Mouse (Mus musculus) liver, embryonic 15.5 days (tissue): Measurements from ENCODE around the gene Apopt1. TPM values are rescaled to one million over a fixed set of nuclear protein-coding genes. Genes with fewer than 3 reads are reported as not detected.

Experiments used
- ATAC-seq: fragments of 200-750 bp; cut with Nextera tagmentation; 2 replicates; pipeline ENCODE4 v1.8.0; 2017; ENCODE audit warnings: moderate number of reproducible peaks, mild to moderate bottlenecking, moderate library complexity; ENCODE audit not compliant: insufficient read depth
- H3K27ac ChIP-seq: fragments of 300-500 bp; sonication (generic); replicated peaks from 2 replicates; pipeline ENCODE4 v1.5.1; 2015; ENCODE audit warnings: mild to moderate bottlenecking, inconsistent platforms
- H3K27me3 ChIP-seq: fragments of 300-500 bp; sonication (generic); 2 replicates; pipeline ENCODE4 v1.6.1; 2015; ENCODE audit warnings: mild to moderate bottlenecking, inconsistent platforms
- H3K36me3 ChIP-seq: fragments of 300-500 bp; sonication (generic); replicated peaks from 2 replicates; pipeline ENCODE4 v1.6.1; 2015; ENCODE audit warnings: moderate library complexity, mild to moderate bottlenecking, inconsistent platforms
- H3K4me1 ChIP-seq: fragments of 300-500 bp; sonication (generic); replicated peaks from 2 replicates; pipeline ENCODE4 v1.6.1; 2015; ENCODE audit warnings: inconsistent platforms
- H3K4me2 ChIP-seq: fragments of 300-500 bp; sonication (generic); 2 replicates; pipeline ENCODE4 v1.6.1; 2015; ENCODE audit warnings: moderate library complexity, mild to moderate bottlenecking, inconsistent platforms
- H3K4me3 ChIP-seq: fragments of 300-500 bp; sonication (generic); replicated peaks from 2 replicates; pipeline ENCODE4 v1.5.1; 2015; ENCODE audit warnings: mild to moderate bottlenecking, inconsistent platforms
- H3K9ac ChIP-seq: fragments of 300-500 bp; sonication (generic); 2 replicates; pipeline ENCODE4 v1.6.1; 2015; ENCODE audit warnings: moderate library complexity, mild to moderate bottlenecking, inconsistent platforms
- H3K9me3 ChIP-seq: fragments of 300-500 bp; sonication (generic); replicated peaks from 2 replicates; pipeline ENCODE4 v1.6.1; 2016; ENCODE audit warnings: inconsistent platforms
- WGBS: fragments of 180-500 bp; shearing (Covaris S2); methylation state at CpG from one replicate; pipeline ENCODE4 v1.1.7; 2015; ENCODE audit warnings: mixed read lengths; ENCODE audit not compliant: insufficient replicate concordance; 5-methylcytosine and 5-hydroxymethylcytosine counted together
- polyA plus RNA-seq: library from polyadenylated mRNA; unstranded; fragments of >200 nt; fragmentation: Nextera tagmentation; extraction: Ambion mirVana; gene quantifications from 2 replicates; pipeline ENCODE4 v1.2.1, GENCODE M21; 2015

Apopt1 gene
- polyA plus RNA-seq, 1 experiment from 2014 or later, result 18.1 TPM

DNA sequence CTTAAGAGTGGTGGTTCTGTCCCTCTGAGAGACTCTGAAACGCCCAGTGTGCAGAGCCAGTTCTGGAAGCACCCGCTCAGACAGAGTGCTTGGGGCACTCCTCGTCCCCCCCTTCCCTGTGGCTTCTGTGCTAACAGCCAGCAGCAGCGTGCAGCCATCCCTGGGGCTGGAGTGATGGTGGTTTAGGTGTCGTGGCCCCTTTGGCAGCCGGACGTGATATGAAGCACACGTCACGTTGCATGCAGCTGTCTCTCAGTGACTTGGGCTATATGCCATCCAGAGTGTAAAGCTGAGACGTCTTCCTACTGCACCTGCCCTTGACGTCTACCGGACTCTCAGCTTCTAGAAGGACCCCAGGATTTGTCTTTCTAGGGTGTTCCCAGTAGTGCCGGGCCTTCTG lies 85.4 kb downstream of the Apopt1 start:
- Histone ChIP-seq H3K9ac (no peak overlapping the region), H3K4me3 (no peak overlapping the region), H3K36me3 (peaks cover 60% of the 10 kb centered on the region), H3K4me1 (peaks cover 11% of the 10 kb centered on the region), H3K4me2 (no peak overlapping the region), H3K9me3 (no peaks in the 10 kb centered on the region), H3K27me3 (no peaks in the 10 kb centered on the region), H3K27ac (no peak overlapping the region)
- ATAC-seq, result no peak
- 83% methylated on average over 13 of the region's 13 CpGs for WGBS

DNA sequence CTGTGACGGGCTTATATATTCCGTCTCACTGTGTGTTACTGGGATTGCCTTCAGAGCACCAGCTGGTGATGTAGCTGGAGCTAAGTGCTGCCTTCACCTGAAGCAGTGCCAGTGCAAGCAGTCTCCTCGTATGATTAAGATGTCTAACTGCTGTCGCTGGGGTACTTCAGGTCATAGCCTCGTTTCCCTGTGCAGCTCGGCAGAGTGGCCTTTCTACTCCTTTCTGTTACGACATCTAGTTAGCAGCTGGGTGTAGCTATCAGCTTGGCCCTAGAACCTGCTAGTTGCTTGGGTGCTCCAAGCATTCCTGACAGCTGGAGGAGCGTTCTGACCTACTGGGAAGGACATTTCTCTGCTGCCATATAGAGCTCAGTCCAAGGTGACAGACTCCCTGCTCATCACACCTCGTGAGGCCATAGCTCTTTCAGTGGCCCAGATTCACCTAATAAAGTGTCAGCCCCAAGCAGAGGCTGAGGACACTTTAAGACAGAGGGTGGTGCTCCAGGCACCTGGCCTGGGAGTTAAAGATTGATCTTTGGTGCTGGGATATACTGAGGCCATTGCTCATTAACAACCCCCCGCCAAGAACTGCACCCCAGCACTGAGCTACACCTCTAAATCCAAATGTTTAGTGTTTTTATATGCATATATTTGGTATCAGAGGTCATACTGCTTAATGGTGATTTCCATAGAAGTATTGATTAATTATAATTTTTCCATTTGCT lies 87.6 kb downstream of the Apopt1 start:
- no peak overlapping the region for H3K4me3 ChIP-seq
- no peak for ATAC-seq
- H3K36me3 ChIP-seq, result peaks cover 68% of the 10 kb centered on the region
- H3K4me1 ChIP-seq, result no peaks in the 10 kb centered on the region
- H3K9ac ChIP-seq, result no peak overlapping the region
- no peaks in the 10 kb centered on the region for H3K9me3 ChIP-seq
- H3K27ac ChIP-seq, result no peak overlapping the region
- no peaks in the 10 kb centered on the region for H3K27me3 ChIP-seq
- H3K4me2 ChIP-seq, result no peak overlapping the region
- 75% methylated on average over 10 of the region's 10 CpGs for WGBS

DNA sequence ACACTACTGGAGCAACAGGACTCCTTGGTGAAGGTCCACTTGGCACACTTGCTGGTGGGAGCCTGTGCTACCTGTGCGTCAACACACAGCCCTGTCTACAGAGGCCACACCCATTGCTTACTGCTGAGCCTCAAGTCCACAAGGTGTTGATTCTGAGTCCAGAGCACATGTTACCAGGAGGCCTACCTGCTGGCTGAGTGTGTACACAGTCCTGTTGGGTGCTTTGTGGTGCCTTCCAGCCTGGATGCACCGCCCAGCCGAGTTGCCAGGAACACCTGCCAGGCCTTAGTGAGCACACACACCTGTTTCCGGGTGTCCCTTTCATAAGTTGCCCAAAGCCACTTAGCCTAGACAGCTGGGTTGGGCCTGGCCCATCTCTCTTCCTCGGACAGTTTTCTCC lies 90.5 kb downstream of the Apopt1 start:
- Histone ChIP-seq H3K4me1 (peaks cover under 1% of the 10 kb centered on the region), H3K27ac (no peak overlapping the region), H3K4me3 (no peak overlapping the region), H3K9me3 (no peaks in the 10 kb centered on the region), H3K36me3 (peaks cover 80% of the 10 kb centered on the region), H3K9ac (no peak overlapping the region), H3K4me2 (no peak overlapping the region), H3K27me3 (no peaks in the 10 kb centered on the region)
- no peak for ATAC-seq
- WGBS, result 82% methylated on average over 5 of the region's 5 CpGs

Other genes with a start within 250 kb of the Apopt1 start
- 0.56 and 0.62 TPM in 2 replicates for gene Gm266, start 227.4 kb upstream of the Apopt1 start, polyA plus RNA-seq
- gene Eif5, start 175.2 kb upstream of the Apopt1 start, polyA plus RNA-seq, result 499 and 578 TPM in 2 replicates
- 13.3 and 17.4 TPM in 2 replicates for gene Mark3, start 138.7 kb upstream of the Apopt1 start, polyA plus RNA-seq
- 41.9 and 45.7 TPM in 2 replicates for gene Ckb, start 40.9 kb upstream of the Apopt1 start, polyA plus RNA-seq
- gene Trmt61a, start 35.2 kb upstream of the Apopt1 start, polyA plus RNA-seq, result 5.9 and 7.3 TPM in 2 replicates
- gene Bag5, start within 50 bp of the Apopt1 start, polyA plus RNA-seq, result 15.8 and 15.9 TPM in 2 replicates
- gene Klc1, start 45.6 kb downstream of the Apopt1 start, polyA plus RNA-seq, result 18.1 and 18.3 TPM in 2 replicates
- gene Xrcc3, start 100.6 kb downstream of the Apopt1 start, polyA plus RNA-seq, result 5.1 and 5.7 TPM in 2 replicates
- gene Zfyve21, start 100.9 kb downstream of the Apopt1 start, polyA plus RNA-seq, result 64.4 and 78.6 TPM in 2 replicates
- gene Ppp1r13b, start 194.8 kb downstream of the Apopt1 start, polyA plus RNA-seq, result 3.6 and 3.7 TPM in 2 replicates